Mouse (Mus musculus) kidney, postnatal 10 days (tissue): ENCODE data around the gene E030018B13Rik.

ENCODE experiments used
- DNase-seq: peaks from one replicate; pipeline ENCODE4 v3.0.0; 2021; ENCODE audit warnings: mixed read lengths

The E030018B13Rik gene

GRCm38 (mm10) chr7:63938914-63939396 is 22.3 kb downstream of the E030018B13Rik start, which contains the start of gene Klf13:
Gene Klf13, minus strand, starts transcription at chr7:63938915.
- peak; percentile 98 for DNase-seq

GRCm38 (mm10) chr7:63939397-63939951 is 22.8 kb downstream of the E030018B13Rik start:
- DNase-seq: peak; percentile 87

GRCm38 (mm10) chr7:63940321-63940720 is 23.7 kb downstream of the E030018B13Rik start:
- no peak for DNase-seq

GRCm38 (mm10) chr7:63941050-63941449 is 24.4 kb downstream of the E030018B13Rik start:
- no peak for DNase-seq

GRCm38 (mm10) chr7:63941501-63941900 is 24.8 kb downstream of the E030018B13Rik start:
- no peak for DNase-seq

GRCm38 (mm10) chr7:63943946-63944345 is 27.3 kb downstream of the E030018B13Rik start:
- no peak for DNase-seq

GRCm38 (mm10) chr7:63947514-63948487 is 31.1 kb downstream of the E030018B13Rik start:
- no peak for DNase-seq

GRCm38 (mm10) chr7:63949176-63949575 is 32.5 kb downstream of the E030018B13Rik start:
- DNase-seq: no peak

GRCm38 (mm10) chr7:63950931-63951607 is 34.4 kb downstream of the E030018B13Rik start:
- no peak for DNase-seq

- DNase-seq: no peak
These were observed 35.6 kb downstream of the E030018B13Rik start for GRCm38 (mm10) chr7:63952077-63952898.

- no peak for DNase-seq
These were observed 38.8 kb downstream of the E030018B13Rik start for GRCm38 (mm10) chr7:63955440-63955839.

- no peak for DNase-seq
These were observed 39.6 kb downstream of the E030018B13Rik start for GRCm38 (mm10) chr7:63956138-63956823.

GRCm38 (mm10) chr7:63956981-63957713 is 40.5 kb downstream of the E030018B13Rik start:
- DNase-seq: no peak

- DNase-seq: no peak
These were observed 41.4 kb downstream of the E030018B13Rik start for GRCm38 (mm10) chr7:63957872-63958640.

- no peak for DNase-seq
These were observed 47.0 kb downstream of the E030018B13Rik start for GRCm38 (mm10) chr7:63963632-63964031.

GRCm38 (mm10) chr7:63964121-63964520 is 47.5 kb downstream of the E030018B13Rik start:
- DNase-seq: no peak

GRCm38 (mm10) chr7:63965135-63965534 is 48.5 kb downstream of the E030018B13Rik start:
- peak; percentile 29 for DNase-seq

GRCm38 (mm10) chr7:63965635-63966418 is 49.2 kb downstream of the E030018B13Rik start:
- no peak for DNase-seq

- DNase-seq: no peak
These were observed 53.3 kb downstream of the E030018B13Rik start for GRCm38 (mm10) chr7:63969941-63970340.
